Mouse (Mus musculus): Measurements from ENCODE around the gene Gm10024.
"Not testable (repeated sequence)": the region's sequence is repeated elsewhere in the genome, so short reads cannot be mapped to it uniquely, and the experiment has no call there.

DNA sequence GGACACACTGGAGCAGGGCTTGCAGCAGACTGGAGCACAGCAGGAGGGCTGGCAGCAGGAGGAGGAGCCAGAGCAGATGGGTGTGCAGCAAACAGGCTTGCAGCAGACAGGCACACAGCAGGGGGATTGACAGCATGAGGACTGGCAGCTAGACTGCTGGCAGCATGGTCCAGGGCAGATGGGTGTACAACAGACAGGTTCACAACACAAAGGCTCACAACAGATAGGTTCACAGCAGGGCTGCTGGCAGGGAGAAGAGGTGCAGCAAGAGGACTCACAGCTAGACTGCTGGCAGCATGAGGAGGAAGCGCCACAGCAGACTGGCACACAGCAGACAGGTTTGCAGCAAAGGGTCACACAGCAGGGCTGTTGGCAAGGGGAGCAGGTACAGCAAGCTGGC, 39.4 kb downstream of the Gm10024 start:
- TF ChIP-seq USF1 (IDR thresholded peaks at IDR 0.05; ENCODE audit: low read depth); CTCF (IDR thresholded peaks at IDR 0.05; ENCODE audit: control insufficient read depth, insufficient read depth, insufficient read length); FOSL1 (IDR thresholded peaks at IDR 0.05; ENCODE audit: insufficient read depth, low read length, poor library complexity, severe bottlenecking): not testable (repeated sequence)
